Mouse (Mus musculus) thymus, postnatal 14 days (tissue): Measurements from ENCODE around the gene Tgfbr1.
A peak's percentile ranks its signal among the peaks of the same experiment; 100 is the strongest.

Experiments
- DNase-seq: peaks from one replicate; pipeline ENCODE4 v3.0.0; 2021

Tgfbr1 gene

DNA sequence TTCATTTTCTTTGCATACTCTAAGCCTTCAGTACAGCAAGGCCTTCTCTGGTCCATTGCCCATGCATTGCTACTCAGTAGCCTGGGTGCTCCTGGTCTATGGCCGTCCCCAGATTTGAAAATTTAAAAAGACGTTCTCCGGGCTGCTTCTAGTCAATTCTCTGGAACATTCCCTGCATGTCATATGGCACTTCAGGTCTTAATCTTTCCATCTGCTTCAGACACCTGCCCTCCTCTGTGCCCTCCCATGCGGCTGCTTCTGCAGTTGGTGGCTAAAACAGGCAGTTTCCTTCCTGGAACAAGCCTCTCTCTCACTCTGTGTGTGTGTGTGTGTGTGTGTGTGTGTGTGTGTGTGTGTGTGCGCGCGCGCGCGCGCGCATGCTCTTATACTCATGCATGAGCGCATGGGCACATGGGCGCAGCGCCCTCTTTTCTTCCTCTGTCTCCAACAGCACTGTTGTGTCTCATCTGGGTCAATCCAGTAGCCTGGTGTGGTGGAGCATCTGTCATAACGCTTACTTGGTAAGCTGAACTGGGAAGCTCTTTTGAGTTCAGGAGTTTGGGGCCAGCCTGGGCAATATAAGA is 72.3 kb downstream of the Tgfbr1 start:
- DNase-seq = peak; percentile 73

DNA sequence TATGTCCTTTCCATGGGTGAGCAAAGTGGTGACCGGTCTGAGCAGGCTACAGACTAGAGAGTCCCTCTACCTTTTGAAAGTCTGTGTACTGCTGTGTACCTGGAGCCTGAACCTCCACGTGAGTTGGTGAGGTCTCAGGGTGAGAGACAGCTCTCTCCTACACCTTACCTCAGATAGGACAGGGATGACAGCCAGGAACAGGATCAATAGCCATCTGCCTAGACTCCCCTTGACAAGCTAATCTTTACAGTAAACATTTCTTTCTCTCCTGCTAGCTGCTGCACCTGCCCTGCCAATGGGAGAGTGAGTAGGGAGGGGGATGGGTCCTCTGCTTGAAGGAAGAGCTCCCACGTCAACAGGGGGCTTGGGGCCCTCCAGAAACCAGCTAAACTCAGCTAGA is 74.6 kb downstream of the Tgfbr1 start:
- no peak for DNase-seq

GRCm38 (mm10) chr4:47430557-47430956 is 77.5 kb downstream of the Tgfbr1 start:
- no peak for DNase-seq

DNA sequence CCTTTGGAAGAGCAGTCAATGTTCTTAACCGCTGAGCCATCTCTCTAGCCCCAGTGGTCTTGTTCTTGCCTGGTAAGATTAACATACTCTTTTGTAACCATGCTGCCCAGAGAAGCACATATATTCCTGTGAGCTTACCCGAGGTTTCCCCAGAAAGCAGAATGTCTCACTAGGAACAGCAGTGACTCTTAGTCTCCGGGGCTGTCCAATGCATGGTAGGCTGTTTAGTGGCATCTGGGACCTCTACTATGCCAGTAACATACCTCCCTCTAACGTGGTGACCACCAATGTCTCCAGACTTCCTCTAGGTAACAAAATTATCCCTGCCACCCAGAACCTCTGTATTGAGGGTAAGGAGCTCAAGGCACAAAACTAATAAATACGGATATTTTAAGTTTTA is 78.1 kb downstream of the Tgfbr1 start:
- DNase-seq = no peak

GRCm38 (mm10) chr4:47432766-47433165 is 79.7 kb downstream of the Tgfbr1 start:
- no peak for DNase-seq

DNA sequence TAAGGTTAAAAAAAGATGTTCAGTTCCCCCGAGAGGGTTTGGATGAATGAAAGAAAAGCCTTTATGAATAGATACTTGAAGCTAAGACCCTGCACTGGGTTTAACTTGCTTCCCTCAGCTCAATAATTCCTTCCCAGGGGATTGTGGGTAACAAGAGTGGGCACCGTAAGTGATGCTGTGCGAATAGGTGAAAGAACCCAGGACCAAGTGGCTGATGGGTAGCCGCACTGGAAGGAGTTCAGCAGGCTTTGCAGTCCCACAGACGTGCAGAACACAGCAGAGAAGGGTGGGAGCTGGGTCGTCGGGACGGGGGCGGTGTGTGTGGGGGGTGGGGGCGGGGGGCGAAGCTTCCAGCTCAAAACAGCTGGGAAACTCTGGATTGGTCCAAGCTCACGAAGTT is 82.1 kb downstream of the Tgfbr1 start:
- DNase-seq = no peak

DNA sequence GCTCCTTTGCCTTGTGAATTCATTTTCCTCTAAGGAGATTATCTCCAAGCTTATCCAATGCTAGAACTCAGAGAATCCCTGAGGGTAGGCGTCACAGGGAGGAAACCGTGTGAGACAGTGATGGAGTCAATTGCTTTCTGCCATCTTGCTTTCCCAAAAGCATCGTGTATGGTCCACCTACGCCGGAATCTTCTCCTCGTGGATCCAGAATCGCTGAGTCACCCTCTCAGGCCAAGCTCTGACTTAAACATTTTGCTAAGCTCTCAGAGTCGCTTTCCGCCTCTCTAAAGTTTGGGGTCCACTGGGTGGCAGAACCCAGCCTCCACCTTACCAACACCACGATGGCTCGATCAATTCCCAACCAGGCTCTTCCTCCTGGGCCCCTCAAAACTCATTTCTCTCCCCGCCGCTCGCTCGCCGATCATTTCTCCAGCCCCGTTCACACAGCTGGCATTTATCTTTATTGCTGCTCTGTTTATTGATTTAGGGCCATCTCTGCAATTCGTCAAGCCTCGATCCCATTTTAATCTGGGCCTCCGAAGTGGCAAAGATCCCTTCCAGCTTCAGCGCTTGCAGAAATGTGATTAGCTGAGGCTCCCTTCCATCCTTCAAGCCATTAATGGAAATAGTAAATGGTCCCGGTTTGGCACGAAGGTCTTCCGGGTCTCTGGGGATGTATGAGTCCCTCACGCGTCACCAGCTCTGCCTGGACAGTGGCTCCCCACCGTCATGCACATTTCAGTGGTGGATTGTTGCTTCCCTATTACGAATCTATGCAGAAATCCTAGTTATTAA is 82.7 kb downstream of the Tgfbr1 start:
- no peak for DNase-seq

GRCm38 (mm10) chr4:47437365-47438340 is 84.6 kb downstream of the Tgfbr1 start:
- DNase-seq = peak; percentile 85

DNA sequence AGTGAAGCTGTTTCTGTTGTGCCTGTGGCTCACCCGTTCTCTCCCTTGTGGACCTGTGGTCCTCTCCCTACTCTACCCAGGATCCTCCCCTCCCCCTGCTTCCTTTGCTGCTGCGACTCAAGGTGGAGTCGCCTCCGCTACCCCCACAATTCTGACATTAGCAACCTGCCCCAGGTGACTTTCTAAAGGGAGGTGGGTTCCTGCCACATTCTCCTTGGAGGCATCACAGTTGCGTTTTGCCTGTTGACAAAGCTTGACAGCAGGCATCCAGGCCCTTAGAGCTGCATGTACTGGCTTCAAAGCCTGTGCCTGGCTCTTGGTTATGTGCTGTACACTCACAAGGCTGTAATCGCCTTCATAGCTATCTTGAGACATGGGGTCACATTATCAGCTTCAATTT is 85.9 kb downstream of the Tgfbr1 start:
- DNase-seq = no peak

DNA sequence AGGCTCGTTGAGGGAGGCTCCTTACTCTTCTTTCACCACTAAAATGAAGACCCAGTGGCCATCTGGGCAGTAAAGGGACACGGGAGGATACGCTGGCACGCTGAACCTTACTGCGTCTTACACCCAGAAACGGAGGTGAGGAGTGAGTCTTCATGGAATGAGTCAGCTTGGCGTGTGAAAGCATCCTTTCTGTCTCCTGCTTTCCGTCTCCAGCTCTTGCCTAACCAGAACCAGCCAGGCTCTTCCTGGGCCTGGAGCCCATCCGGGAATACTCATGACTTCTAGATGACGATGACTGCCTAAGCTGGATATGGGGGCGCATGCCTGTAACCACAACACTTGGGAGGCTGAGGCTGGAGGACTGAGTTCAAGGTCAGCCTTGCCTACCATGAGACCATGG is 87.9 kb downstream of the Tgfbr1 start:
- DNase-seq = no peak

DNA sequence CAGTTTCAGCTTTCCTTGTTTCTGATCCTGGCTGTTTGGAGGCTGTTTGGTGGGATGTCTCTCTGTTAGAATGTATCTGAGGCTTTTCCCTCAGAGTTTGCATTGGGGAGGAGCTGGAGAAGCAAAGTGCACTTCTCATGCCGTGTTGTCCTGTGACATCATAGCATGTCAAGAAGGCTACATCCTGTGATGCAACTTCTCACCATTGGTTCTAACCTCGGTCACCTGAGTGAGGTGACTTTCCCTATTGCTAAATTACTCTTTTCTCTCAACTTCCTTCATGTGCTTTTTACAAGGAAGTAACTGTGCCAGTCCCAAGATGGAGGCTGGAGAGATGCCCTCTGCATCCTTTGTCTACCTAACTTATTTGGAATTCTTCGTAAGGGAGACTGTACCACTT is 95.5 kb downstream of the Tgfbr1 start:
- DNase-seq = no peak

GRCm38 (mm10) chr4:47449116-47449515 is 96.1 kb downstream of the Tgfbr1 start:
- no peak for DNase-seq

DNA sequence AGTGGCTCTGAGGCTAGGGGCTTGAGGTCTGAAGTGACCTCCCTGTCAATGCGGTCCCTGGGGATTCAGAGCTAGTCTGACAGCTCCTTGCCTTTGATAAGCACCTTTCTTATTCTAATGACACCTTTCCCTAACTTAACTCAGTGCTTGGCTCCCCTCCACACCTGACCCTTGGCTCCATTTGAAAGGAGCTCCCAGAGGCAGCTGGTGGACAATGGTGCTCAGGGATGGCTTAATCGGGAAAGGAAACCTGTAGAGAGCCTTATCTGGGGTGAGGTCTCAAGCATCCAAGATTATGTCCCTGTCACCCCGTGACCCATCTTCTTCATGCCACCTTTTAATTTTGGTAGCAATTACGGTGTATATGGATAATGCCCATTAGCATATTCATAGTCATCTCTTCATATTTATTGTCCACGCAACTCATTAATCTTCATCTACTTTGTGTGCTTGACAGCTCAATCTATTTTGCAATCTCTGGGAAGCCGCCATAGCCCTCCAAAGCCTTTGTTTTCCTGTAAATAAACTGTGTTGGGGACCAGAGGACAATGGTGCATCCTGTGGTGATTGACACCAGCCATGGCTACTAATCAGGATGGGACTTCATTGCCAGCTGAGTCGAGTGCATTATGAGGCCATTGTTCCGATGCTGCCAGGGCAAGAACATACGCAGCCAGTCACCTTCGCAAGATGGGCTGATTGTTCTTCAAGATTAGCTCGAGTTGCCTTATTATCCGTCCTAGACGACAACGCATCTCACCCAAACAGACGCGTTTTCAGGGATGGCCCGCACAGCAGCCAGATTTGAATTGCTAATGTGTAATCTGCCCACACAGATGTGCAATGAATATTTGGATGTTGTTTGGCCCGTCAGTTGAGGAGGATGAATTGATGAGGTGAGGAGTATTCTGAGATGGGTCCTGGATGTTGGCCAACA is 96.8 kb downstream of the Tgfbr1 start:
- no peak for DNase-seq
